Mouse (Mus musculus): Measurements from ENCODE around the gene Golph3l. TPM values are rescaled to one million over a fixed set of nuclear protein-coding genes. Genes with fewer than 3 reads are reported as not detected.
"Not testable (repeated sequence)": the region's sequence is repeated elsewhere in the genome, so short reads cannot be mapped to it uniquely, and the experiment has no call there.

Gene Golph3l
- total RNA-seq, 4 experiments from 2014 or later: 10.4 to 14.3 (median 11.3) TPM

GRCm38 (mm10) chr3:95624628-95625503, 36.1 kb downstream of the Golph3l start, which contains the start of gene Ensa:
Gene Ensa, plus strand, starts transcription at chr3:95624993.
- peak; percentile 98 to 99 for DNase-seq (ENCODE audit: low spot score in 2 of 2)

DNA sequence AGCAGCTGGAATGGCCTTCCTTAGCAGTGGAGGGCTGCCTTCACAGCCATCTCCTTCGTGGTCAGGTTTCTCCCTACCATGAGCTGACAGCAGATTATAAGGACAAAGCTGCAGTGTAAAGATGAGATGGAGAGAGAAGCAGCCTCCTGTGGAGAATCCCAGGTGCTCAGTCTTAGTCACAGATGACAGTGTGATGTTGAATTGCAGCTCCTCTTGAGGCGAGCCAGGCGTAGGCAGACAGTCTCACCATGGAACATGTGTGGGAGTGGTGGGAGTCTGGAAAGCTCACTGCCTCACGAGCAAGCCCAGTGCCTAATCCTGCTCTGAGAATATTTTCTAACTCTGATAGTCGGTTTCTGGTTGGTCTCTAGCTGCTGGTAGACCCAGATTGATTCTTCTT, 39.0 kb downstream of the Golph3l start:
- DNase-seq (ENCODE audit: low spot score in 2 of 2): no peak

DNA sequence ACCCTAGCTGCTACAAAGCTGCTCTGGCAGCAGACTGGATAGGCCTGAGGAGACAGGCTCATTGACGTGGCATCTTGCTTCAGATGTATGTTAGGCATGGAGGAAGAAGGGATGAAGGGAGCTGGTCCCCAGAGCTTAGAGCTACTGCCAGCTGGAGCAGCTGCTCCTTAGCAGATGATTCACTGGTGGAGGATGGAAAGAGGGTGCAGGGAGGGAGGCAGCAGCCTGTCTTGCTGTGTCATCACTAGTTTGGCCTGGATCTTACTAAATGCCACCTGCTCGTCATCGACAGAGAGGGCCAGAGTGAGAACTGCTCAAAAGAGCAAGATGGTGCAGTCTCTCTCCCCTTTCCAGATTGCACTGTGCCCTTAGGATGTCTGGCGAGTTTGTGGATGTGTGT, 41.0 kb downstream of the Golph3l start:
- no peak for DNase-seq (ENCODE audit: low spot score in 2 of 2)

DNA sequence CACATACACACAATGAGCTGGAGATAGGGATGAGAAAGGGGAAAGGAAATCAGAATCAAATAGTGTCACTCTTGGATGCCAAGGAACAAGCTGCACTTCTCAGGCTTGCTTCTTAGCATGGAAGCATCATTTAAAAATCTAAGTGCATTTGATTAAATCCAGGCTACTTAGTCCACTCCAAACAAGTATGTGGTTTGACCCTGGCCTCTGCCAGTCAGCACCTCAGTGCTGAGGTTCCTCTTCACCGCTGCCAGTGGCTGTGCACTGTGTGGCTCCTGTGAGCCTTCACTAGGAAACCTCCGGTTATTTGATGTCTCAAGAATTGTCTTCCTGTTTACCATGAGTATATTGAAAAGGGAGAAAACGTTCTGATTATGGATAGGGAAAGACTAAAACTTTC, 42.1 kb downstream of the Golph3l start:
- DNase-seq (ENCODE audit: low spot score in 2 of 2): no peak

- DNase-seq (ENCODE audit: low spot score in 2 of 2): no peak
Observed at GRCm38 (mm10) chr3:95631304-95631703, 42.6 kb downstream of the Golph3l start.

DNA sequence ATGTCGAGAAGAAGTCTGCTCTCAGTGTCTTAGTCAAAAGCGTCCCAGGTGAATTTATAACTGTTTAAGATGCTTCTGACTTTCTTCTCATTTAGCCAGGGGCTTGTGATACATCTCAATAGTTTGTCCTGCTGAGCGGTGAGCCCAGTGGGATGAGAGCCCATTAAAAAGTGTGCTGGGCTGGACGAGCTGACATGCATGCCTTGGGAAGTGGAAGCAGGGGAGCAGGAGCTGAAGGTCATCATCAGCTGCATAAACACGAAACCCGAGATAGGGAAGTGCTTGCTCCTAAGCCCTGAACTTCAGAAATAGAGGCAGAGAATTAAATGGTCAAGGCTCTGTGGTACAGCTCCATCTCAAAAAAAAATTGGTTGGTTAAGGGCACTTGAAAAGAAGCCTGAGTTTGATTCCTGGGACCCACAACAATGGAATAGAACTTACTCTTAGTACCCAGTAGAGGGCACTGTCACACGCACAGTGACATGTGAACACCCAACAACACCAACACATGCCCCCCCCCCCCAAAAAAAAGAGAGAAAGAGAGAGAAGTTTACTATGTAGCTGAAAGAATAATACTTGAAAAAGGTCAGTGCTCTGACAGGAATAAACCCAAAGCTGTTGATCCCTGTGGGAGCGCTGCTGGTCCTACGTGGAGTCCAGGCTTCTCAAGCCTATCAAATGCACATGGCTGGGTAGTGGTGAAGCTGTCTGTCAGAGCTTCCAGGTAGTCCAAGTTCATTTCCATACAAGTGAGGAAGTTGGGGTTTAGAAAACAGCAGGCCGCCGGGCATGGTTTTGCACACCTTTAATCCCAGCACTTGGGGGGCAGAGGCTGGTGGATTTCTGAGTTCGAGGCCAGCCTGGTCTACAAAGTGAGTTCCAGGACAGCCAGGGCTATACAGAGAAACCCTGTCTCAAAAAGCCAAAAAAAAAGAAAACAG, 44.2 kb downstream of the Golph3l start:
- DNase-seq (ENCODE audit: low spot score in 2 of 2): no peak

DNA sequence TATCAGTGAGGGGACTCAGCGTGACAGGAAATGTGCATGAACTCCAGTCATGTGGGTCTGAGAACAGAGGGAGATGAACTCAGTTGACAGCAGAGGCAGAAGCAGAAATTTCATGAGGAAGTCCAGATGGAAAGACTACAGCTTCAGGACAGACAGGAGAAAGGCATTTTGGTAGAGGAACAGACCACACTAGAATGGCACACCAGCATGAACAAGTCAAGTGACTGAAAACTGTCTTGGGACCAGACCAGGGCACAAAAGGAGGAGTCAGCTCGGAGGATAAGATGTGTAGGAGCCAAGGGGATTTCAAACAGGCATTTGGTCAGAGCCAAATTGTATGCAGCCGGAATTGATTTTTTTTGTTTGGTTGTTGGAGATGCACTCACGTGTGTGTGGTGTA, 46.9 kb downstream of the Golph3l start:
- DNase-seq (ENCODE audit: low spot score in 2 of 2): no peak

GRCm38 (mm10) chr3:95636072-95636471, 47.3 kb downstream of the Golph3l start:
- no peak for DNase-seq (ENCODE audit: low spot score in 2 of 2)

DNA sequence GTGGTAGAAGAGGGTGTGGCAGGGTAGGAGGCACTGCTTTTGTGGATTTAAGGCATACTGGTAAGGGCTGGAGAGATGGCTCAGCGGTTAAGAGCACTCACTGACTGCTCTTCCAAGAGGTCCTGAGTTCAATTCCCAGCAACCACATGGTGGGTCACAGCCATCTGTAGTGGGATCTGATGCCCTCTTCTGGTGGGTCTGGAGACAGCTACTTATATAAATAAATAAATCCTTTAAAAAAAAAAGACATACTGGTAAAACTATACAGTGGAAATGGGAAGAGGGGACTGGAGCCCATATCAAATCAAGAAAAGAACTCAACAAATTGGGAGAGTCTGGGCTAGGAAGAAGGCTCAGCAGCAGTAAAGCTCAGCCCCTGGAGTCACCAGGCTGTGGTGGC, 51.0 kb downstream of the Golph3l start:
- DNase-seq (ENCODE audit: low spot score in 2 of 2): no peak

DNA sequence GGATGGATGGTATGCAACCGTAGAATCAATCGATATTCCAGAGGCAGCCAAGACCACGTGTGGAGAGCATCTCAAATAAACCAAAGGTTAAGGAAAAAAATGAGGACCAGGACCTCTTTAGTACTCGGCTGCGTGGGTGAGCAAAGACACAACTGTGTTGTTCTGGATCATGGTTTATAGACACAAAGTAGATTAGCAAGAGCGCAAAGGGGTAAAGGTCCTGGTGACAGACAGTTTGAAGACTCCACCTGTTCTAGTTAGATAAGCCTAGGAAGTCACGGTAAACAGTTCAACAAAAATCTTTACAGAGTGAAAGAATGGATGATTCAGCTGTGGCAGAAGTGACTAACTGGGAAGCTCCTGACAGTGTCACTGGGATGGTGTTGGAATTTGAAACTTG, 54.4 kb downstream of the Golph3l start:
- DNase-seq (ENCODE audit: low spot score in 2 of 2): no peak

- no peak for DNase-seq (ENCODE audit: low spot score in 2 of 2)
Observed at GRCm38 (mm10) chr3:95645313-95646235, 56.8 kb downstream of the Golph3l start.

- no peak for DNase-seq (ENCODE audit: low spot score in 2 of 2)
Observed at GRCm38 (mm10) chr3:95648016-95648415, 59.3 kb downstream of the Golph3l start.

DNA sequence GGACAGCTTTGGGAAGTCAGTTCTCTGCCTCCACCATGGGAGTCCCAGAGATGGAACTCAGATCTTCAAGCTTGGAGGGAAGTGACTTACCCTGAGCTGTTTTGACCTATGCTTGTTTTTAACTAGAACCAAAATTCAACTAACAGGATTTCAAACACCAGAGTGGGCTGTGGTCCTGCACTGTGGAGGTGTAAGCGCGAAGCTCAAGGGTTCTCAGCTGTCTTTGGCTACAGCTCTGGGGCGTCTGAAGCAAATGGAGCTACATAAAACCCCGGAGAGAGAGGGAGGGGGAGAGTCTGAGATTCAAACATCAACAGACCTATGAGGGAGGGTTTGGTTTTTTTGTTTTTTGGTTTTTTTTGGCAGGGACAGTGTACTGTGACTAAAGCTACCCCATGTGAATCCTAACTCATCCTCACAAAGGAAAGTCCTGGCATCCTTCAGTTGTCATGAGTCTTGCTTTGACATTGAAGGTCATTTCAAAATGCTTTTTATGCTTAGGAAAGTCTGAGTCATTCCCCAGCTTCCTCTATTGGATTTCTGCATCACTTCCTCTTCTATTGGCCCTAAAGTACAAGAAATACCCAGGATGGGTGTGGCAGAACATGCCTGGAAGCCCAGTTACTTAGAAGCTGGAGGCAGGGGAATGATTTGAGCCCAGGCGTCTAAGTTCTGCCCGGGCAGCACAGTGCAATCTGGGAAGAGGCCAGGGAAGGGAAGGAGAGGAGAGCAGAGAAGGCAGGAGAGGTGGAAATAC, 61.7 kb downstream of the Golph3l start:
- DNase-seq (ENCODE audit: low spot score in 2 of 2): peak in 1 of 2 experiments; percentile 46

DNA sequence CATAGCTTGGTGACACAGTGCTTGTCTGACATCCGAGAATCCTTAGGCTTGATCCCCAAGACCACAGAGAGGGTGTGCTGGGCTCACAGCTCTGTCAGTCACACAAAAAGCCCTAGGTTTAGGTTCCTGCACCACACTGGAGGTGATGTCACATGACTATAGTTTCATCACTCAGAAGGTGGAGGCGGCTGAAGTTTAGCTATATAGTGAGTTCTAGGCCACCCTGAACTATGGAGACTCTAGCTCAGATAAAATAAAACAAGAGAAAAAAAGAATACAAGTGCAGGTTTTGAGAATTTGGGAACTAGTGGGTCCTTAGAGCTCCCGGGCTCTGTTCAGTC, 62.3 kb downstream of the Golph3l start:
- DNase-seq (ENCODE audit: low spot score in 2 of 2): no peak

DNA sequence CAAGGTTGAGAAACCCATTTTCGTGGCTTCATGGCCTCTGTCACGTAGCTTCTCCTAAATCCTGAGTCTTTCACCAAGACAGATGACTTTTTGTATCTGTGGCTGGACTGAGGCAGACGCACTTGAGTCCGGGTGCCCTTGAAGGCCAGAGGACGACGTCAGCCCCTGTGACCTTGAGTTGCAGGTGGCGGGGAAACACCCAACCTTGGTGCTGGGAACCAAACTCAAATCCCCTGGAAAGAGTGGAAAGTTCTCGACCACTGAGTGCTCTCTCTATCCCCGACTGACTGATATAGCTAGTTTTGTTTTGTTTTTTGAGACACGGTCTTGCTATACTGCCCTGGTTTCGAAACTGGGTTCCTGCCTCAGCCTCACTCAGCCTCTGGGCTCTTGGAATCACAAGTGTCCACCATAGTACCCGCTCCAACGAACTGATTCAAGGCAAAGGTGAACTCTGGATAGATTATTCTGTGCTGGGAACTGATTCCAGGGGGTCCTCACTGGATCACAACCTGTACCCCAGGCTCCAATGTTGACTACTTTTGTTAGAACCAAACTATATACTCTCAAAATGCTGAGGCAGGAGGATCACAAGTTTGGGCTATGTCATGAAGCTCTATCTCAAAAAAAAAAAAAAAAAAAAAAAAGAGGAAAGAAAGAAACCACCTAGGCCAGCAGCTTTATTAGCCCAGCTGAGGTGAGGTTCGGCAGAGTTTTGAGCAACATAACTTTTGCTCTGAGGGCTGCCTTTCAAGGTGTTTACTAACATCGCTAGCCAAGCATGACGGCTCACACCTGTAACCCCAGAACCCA, 62.9 kb downstream of the Golph3l start:
- no peak for DNase-seq (ENCODE audit: low spot score in 2 of 2)

GRCm38 (mm10) chr3:95652204-95652811, 63.6 kb downstream of the Golph3l start:
- no peak for DNase-seq (ENCODE audit: low spot score in 2 of 2)

GRCm38 (mm10) chr3:95652871-95653270, 64.1 kb downstream of the Golph3l start:
- DNase-seq (ENCODE audit: low spot score in 2 of 2): no peak

- no peak for DNase-seq (ENCODE audit: low spot score in 2 of 2)
Observed at GRCm38 (mm10) chr3:95653473-95654034, 64.8 kb downstream of the Golph3l start.

DNA sequence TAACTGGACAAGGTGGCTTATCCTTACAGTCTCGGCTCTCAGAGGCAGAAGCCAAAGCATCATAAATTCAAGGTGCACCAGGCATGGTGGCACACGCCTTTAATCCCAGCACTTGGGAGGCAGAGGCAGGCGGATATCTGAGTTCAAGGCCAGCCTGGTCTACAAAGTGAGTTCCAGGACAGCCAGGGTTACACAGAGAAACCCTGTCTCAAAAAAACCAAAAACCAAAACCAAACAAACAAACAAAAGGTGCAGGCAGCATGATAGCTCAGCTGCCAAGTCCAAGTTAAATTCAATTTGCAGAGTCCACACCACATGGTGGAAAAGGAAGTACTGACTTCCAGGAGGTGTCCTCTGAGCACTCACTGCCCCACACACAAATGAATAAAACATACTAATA, 65.6 kb downstream of the Golph3l start:
- DNase-seq (ENCODE audit: low spot score in 2 of 2): not testable (repeated sequence)
